Mouse (Mus musculus): ENCODE measurements around the gene Hyal3.

DNA sequence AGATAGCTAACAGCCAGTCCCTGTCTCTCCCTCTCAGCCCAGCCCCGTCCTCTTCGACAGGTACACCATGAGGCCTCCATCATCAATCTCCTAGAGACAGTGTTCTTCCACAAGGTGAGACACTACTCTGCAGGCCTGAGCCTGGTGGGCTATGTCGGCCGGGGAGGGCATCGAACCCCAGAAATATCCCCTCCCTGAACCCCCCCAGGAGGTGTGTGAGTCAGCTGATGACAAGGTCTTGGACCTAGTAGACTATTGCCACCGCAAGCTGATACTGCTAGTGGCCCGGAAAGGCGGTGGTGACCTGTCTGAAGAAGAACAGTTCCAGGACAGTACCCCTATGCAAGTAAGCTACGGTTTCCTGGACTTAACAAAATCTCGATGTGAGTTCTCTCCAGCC is 31.8 kb upstream of the Hyal3 start:
- TF ChIP-seq CTCF (IDR thresholded peaks at IDR 0.05; ENCODE audit: extremely low read depth, insufficient read depth, insufficient read length, insufficient replicate concordance) (no peak), POLR2A (IDR thresholded peaks at IDR 0.05; ENCODE audit: low read depth, low read length) (no peak)

Data from spleen, adult 2 months (tissue).